Mouse (Mus musculus) MEL (cell line): Measurements from ENCODE around the gene Rbpj. TPM values are rescaled to one million over a fixed set of nuclear protein-coding genes. Genes with fewer than 3 reads are reported as not detected.

Experiments used
- DNase-seq: peaks from one replicate; pipeline ENCODE4 v3.0.0; 2011; ENCODE audit warnings: low read depth, low spot score
- H3K27ac ChIP-seq: 2 replicates; pipeline ENCODE4 v1.5.1; 2012; ENCODE audit warnings: low read depth, mild to moderate bottlenecking, control low read depth, low read length, moderate library complexity; ENCODE audit not compliant: control insufficient read depth
- H3K27me3 ChIP-seq, 2 experiments: fragments of 150-350 bp in 1 of 2; sonication (generic) in 1 of 2; 2 replicates each; pipeline ENCODE4 v1.6.1; 2012; ENCODE audit warnings: low read length in 2 of 2, mild to moderate bottlenecking in 2 of 2, improper control_type of control experiment in 1 of 2, moderate library complexity in 1 of 2; ENCODE audit not compliant: insufficient read depth in 2 of 2, control insufficient read depth in 1 of 2
- H3K36me3 ChIP-seq, 2 experiments: 2 replicates each; pipeline ENCODE4 v1.6.1; 2012 to 2014; ENCODE audit warnings: low read length in 2 of 2, improper control_type of control experiment in 1 of 2, inconsistent platforms in 1 of 2, mild to moderate bottlenecking in 1 of 2; ENCODE audit not compliant: insufficient read depth in 2 of 2, control insufficient read depth in 1 of 2
- H3K4me1 ChIP-seq, 2 experiments: fragments of 150-350 bp in 1 of 2; sonication (generic) in 1 of 2; 2 replicates each; pipeline ENCODE4 v1.6.1; 2012; ENCODE audit warnings: low read length in 2 of 2, improper control_type of control experiment in 1 of 2, mild to moderate bottlenecking in 1 of 2; ENCODE audit not compliant: insufficient read depth in 2 of 2, control insufficient read depth in 1 of 2
- H3K4me3 ChIP-seq, 2 experiments: fragments of 150-350 bp in 1 of 2; sonication (generic) in 1 of 2; 2 replicates each; pipeline ENCODE4 v1.5.1; 2012; ENCODE audit warnings: low read depth in 2 of 2, low read length in 2 of 2, mild to moderate bottlenecking in 2 of 2, moderate library complexity in 2 of 2, control low read depth in 1 of 2, improper control_type of control experiment in 1 of 2; ENCODE audit not compliant: control insufficient read depth in 1 of 2, insufficient read depth in 1 of 2
- H3K79me2 ChIP-seq: 2 replicates; pipeline ENCODE4 v1.6.1; 2012; ENCODE audit warnings: mild to moderate bottlenecking, low read length, moderate library complexity; ENCODE audit not compliant: control insufficient read depth, poor library complexity, insufficient read depth
- H3K9ac ChIP-seq: 2 replicates; pipeline ENCODE4 v1.6.1; 2012; ENCODE audit warnings: low read depth, mild to moderate bottlenecking, control low read depth, low read length, moderate library complexity; ENCODE audit not compliant: control insufficient read depth, poor library complexity, severe bottlenecking
- H3K9me3 ChIP-seq: fragments of 150-350 bp; sonication (generic); replicated peaks from 2 replicates; pipeline ENCODE4 v1.6.1; 2012; ENCODE audit warnings: mild to moderate bottlenecking, low read length, improper control_type of control experiment, moderate library complexity; ENCODE audit not compliant: insufficient read depth
- CHD2 ChIP-seq: IDR thresholded peaks from 2 replicates; pipeline ENCODE4 v1.6.1; 2011; ENCODE audit warnings: low read length, improper control_type of control experiment
- ETS1 ChIP-seq: IDR thresholded peaks from 2 replicates; pipeline ENCODE4 v1.6.1; 2012; ENCODE audit warnings: low read depth, mild to moderate bottlenecking, inconsistent platforms, low read length, improper control_type of control experiment, moderate library complexity
- GABPA ChIP-seq: IDR thresholded peaks from 2 replicates; pipeline ENCODE4 v1.6.1; 2012; ENCODE audit warnings: low read depth, mild to moderate bottlenecking, inconsistent platforms, low read length, improper control_type of control experiment, moderate library complexity
- GATA1 ChIP-seq: IDR thresholded peaks from 2 replicates; pipeline ENCODE4 v1.6.1; 2011; ENCODE audit warnings: low read depth, low read length, improper control_type of control experiment
- HCFC1 ChIP-seq: IDR thresholded peaks from 2 replicates; pipeline ENCODE4 v1.6.1; 2012; ENCODE audit warnings: low read depth, mild to moderate bottlenecking, inconsistent platforms, low read length, improper control_type of control experiment, moderate library complexity
- JUND ChIP-seq: IDR thresholded peaks from 2 replicates; pipeline ENCODE4 v1.6.1; 2011; ENCODE audit warnings: low read depth, mild to moderate bottlenecking, improper control_type of control experiment, low read length
- KAT2A ChIP-seq: conservative IDR thresholded peaks from 2 replicates; pipeline ENCODE4 v1.6.1; 2012; ENCODE audit warnings: low read depth, low read length, improper control_type of control experiment, inconsistent platforms
- MAX ChIP-seq: IDR thresholded peaks from 2 replicates; pipeline ENCODE4 v1.6.1; 2011; ENCODE audit warnings: low read length, improper control_type of control experiment
- MAZ ChIP-seq: IDR thresholded peaks from 2 replicates; pipeline ENCODE4 v1.6.1; 2012; ENCODE audit warnings: low read depth, mild to moderate bottlenecking, inconsistent platforms, low read length, improper control_type of control experiment
- MEF2A ChIP-seq: IDR thresholded peaks from 2 replicates; pipeline ENCODE4 v1.6.1; 2014; ENCODE audit warnings: low read depth, mild to moderate bottlenecking, inconsistent platforms, low read length, improper control_type of control experiment; ENCODE audit not compliant: poor library complexity, insufficient replicate concordance, severe bottlenecking; ENCODE audit errors: extremely low read depth
- MXI1 ChIP-seq: IDR thresholded peaks from 2 replicates; pipeline ENCODE4 v1.6.1; 2011; ENCODE audit warnings: mild to moderate bottlenecking, low read depth, low read length, improper control_type of control experiment
- MYB ChIP-seq: IDR thresholded peaks from 2 replicates; pipeline ENCODE4 v1.6.1; 2011; ENCODE audit warnings: mild to moderate bottlenecking, low read depth, low read length, improper control_type of control experiment
- NELFE ChIP-seq: IDR thresholded peaks from 2 replicates; pipeline ENCODE4 v1.6.1; 2011; ENCODE audit warnings: low read depth, low read length, improper control_type of control experiment
- POLR2A ChIP-seq, 2 experiments: IDR thresholded peaks; 2 replicates each; pipeline ENCODE4 v1.6.1; 2011 to 2012; ENCODE audit warnings: low read length in 2 of 2, mild to moderate bottlenecking in 2 of 2, control low read depth in 1 of 2, improper control_type of control experiment in 1 of 2, low read depth in 1 of 2, moderate library complexity in 1 of 2; ENCODE audit not compliant: control insufficient read depth in 1 of 2, insufficient read depth in 1 of 2, poor library complexity in 1 of 2
- POLR2AphosphoS2 ChIP-seq: IDR thresholded peaks from 2 replicates; pipeline ENCODE4 v1.6.1; 2011; ENCODE audit warnings: low read length, improper control_type of control experiment
- POLR2AphosphoS5 ChIP-seq: IDR thresholded peaks from 2 replicates; pipeline ENCODE4 v1.6.1; 2012; ENCODE audit warnings: low read depth, borderline replicate concordance, mild to moderate bottlenecking, inconsistent platforms, low read length, moderate library complexity, mixed read lengths
- SMC3 ChIP-seq: IDR thresholded peaks from 2 replicates; pipeline ENCODE4 v1.6.1; 2011; ENCODE audit warnings: low read depth, low read length, improper control_type of control experiment
- TAL1 ChIP-seq: IDR thresholded peaks from 2 replicates; pipeline ENCODE4 v1.6.1; 2012; ENCODE audit warnings: mild to moderate bottlenecking, inconsistent platforms, low read length, moderate library complexity, mixed read lengths
- TBP ChIP-seq: IDR thresholded peaks from 2 replicates; pipeline ENCODE4 v1.8.0; 2011; ENCODE audit warnings: low read depth, low read length, improper control_type of control experiment
- TCF12 ChIP-seq: IDR thresholded peaks from 2 replicates; pipeline ENCODE4 v1.6.1; 2014; ENCODE audit warnings: low read depth, mild to moderate bottlenecking, inconsistent platforms, low read length, improper control_type of control experiment, moderate library complexity
- UBTF ChIP-seq: IDR thresholded peaks from 2 replicates; pipeline ENCODE4 v1.6.1; 2012; ENCODE audit warnings: low read depth, mild to moderate bottlenecking, inconsistent platforms, low read length, improper control_type of control experiment, moderate library complexity, borderline replicate concordance; ENCODE audit not compliant: insufficient read depth
- USF2 ChIP-seq, 2 experiments: IDR thresholded peaks; 2 replicates each; pipeline ENCODE4 v1.6.1; 2011 to 2012; ENCODE audit warnings: improper control_type of control experiment in 2 of 2, low read length in 2 of 2, borderline replicate concordance in 1 of 2, inconsistent platforms in 1 of 2, low read depth in 1 of 2, mild to moderate bottlenecking in 1 of 2; ENCODE audit not compliant: insufficient read depth in 1 of 2
- ZMIZ1 ChIP-seq: IDR thresholded peaks from 2 replicates; pipeline ENCODE4 v1.6.1; 2012; ENCODE audit warnings: low read depth, mild to moderate bottlenecking, inconsistent platforms, low read length, improper control_type of control experiment, moderate library complexity
- ZNF384 ChIP-seq: IDR thresholded peaks from 2 replicates; pipeline ENCODE4 v1.6.1; 2012; ENCODE audit warnings: low read depth, mild to moderate bottlenecking, inconsistent platforms, low read length, improper control_type of control experiment
- polyA plus RNA-seq, 2 experiments: library from polyadenylated mRNA; stranded (reverse) in 1 of 2; unstranded in 1 of 2; fragments of >175 nt in 1 of 2; fragments of >200 nt in 1 of 2; gene quantifications; 2 replicates each; pipeline versions ENCODE4 v1.2.1 to v1.2.4; 2012; ENCODE audit warnings: low replicate concordance in 2 of 2, low read depth in 1 of 2; ENCODE audit not compliant: insufficient read length in 2 of 2, insufficient read depth in 1 of 2, missing spikeins in 1 of 2
- total RNA-seq: library from RNA; depleted of rRNA; stranded (reverse); fragments of 300-350 nt; gene quantifications from 2 replicates; pipeline ENCODE4 v1.2.3, GENCODE M21; 2012

The Rbpj gene
- total and polyA plus RNA-seq, 3 experiments: 6.0 to 34.5 (median 19.1) TPM

DNA sequence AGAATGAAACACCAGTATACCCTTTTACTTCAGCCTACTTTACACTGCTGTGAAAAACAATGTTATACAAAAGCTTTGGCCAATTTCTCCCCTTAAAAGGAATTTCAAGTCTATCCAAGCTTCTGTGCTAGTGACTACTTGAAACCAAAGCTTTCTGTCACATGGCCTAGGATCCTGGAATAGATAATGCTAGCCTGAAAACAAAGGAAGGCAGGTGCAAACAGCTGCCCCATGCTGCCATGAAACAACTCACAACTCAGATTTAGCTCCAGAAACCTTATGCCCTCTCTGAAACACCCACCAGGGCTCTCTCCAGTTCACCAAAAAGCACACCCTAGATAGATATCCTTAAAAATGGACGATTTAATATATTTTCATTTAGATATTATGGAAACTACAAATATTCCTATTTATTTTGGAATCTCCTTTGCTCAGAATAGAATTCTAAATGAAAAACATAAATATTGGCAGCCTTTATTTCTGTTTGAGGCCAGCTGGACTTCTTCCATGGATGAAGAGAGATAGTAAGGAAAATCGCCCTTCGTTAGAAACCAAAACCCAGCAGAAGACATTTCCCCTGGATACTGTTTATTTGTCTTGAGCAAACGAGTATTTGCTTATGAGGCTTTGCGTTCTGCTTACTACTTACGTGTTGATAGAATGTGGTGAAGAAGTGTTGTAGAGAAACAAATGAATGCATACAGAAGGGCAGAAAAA, 91.8 kb downstream of the Rbpj start:
- Histone ChIP-seq H3K36me3 (no peaks in the 10 kb centered on the region), H3K27me3 (no peaks in the 10 kb centered on the region), H3K4me1 (no peaks in the 10 kb centered on the region), H3K9ac (no peak overlapping the region), H3K4me3 (no peak overlapping the region), H3K9me3 (no peaks in the 10 kb centered on the region), H3K27ac (no peak overlapping the region), H3K79me2 (no peaks in the 10 kb centered on the region)
- no peak for TF ChIP-seq TBP
- no peak for TF ChIP-seq KAT2A
- no peak for TF ChIP-seq NELFE
- TF ChIP-seq MXI1: no peak
- TF ChIP-seq POLR2A (IDR thresholded peaks at IDR 0.05; ENCODE audit: control insufficient read depth in 1 of 2, insufficient read depth in 1 of 2, low read depth in 1 of 2, low read length in 2 of 2, poor library complexity in 1 of 2): no peak
- no peak for TF ChIP-seq ETS1
- no peak for TF ChIP-seq UBTF
- TF ChIP-seq POLR2AphosphoS5: no peak
- no peak for TF ChIP-seq GABPA
- no peak for TF ChIP-seq TAL1
- no peak for TF ChIP-seq SMC3
- no peak for TF ChIP-seq GATA1
- no peak for TF ChIP-seq POLR2AphosphoS2
- no peak for TF ChIP-seq JUND
- no peak for TF ChIP-seq CHD2
- TF ChIP-seq MAZ: no peak
- no peak for TF ChIP-seq MYB
- no peak for TF ChIP-seq MAX
- no peak for DNase-seq

DNA sequence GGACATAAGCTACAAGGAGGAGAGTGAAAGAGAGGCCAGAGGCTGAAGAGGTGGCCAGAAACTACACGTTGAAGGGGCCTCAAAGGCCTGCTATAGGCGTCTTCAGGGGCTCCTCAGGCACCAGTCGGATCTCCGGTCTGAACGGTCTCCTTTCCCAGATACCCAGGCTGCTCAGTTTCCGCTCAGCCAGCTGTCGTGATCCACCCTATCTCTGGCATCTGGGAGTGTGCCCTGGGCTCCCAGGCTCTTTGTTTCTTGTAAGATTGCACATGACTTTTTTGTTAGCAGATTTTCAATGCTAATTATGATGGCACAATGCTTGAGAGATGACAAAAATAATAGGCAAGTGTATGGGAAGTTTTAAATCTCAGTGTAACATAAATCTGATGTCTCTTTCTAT, 95.2 kb downstream of the Rbpj start:
- peaks cover 0 to 2% of the 10 kb centered on the region in 2 experiments; a peak in 1 of 4 replicates for H3K27me3 ChIP-seq
- DNase-seq: no peak
- H3K4me3 ChIP-seq: no peak overlapping the region
- H3K27ac ChIP-seq: no peak overlapping the region
- no peak overlapping the region for H3K9ac ChIP-seq
- no peaks in the 10 kb centered on the region for H3K79me2 ChIP-seq
- TF ChIP-seq TCF12 (no peak), MEF2A (no peak), MAZ (no peak), USF2 (IDR thresholded peaks at IDR 0.05; ENCODE audit: borderline replicate concordance in 1 of 2, insufficient read depth in 1 of 2, low read depth in 1 of 2, low read length in 2 of 2) (no peak), ZNF384 (no peak), ZMIZ1 (no peak), HCFC1 (no peak)
- H3K9me3 ChIP-seq: no peaks in the 10 kb centered on the region
- no peaks in the 10 kb centered on the region for H3K4me1 ChIP-seq
- no peaks in the 10 kb centered on the region for H3K36me3 ChIP-seq
